Mouse (Mus musculus) hindbrain, embryonic 11.5 days (tissue): ENCODE measurements around the gene Ppp1ca. TPM values are rescaled to one million over a fixed set of nuclear protein-coding genes. Genes with fewer than 3 reads are reported as not detected.

Experiments
- ATAC-seq: fragments of 200-750 bp; cut with Nextera tagmentation; 2 replicates; pipeline ENCODE4 v1.8.0; 2017; ENCODE audit warnings: mild to moderate bottlenecking, moderate TSS enrichment, moderate library complexity; ENCODE audit not compliant: low FRiP score
- DNase-seq: peaks from one replicate; pipeline ENCODE4 v3.0.0-alpha.2; 2015; ENCODE audit warnings: low spot score
- H3K27ac ChIP-seq: fragments of 300-500 bp; sonication (generic); 2 replicates; pipeline ENCODE4 v1.5.1; 2014; ENCODE audit warnings: mild to moderate bottlenecking, low read depth, low read length
- H3K27me3 ChIP-seq: fragments of 300-500 bp; sonication (generic); 2 replicates; pipeline ENCODE4 v1.6.1; 2014; ENCODE audit warnings: mild to moderate bottlenecking, low read length, moderate library complexity, mixed read lengths; ENCODE audit not compliant: control insufficient read depth, insufficient read depth
- H3K36me3 ChIP-seq: fragments of 300-500 bp; sonication (generic); 2 replicates; pipeline ENCODE4 v1.6.1; 2014; ENCODE audit warnings: mild to moderate bottlenecking, low read length, moderate library complexity, mixed read lengths; ENCODE audit not compliant: control insufficient read depth, insufficient read depth
- H3K4me1 ChIP-seq: fragments of 300-500 bp; sonication (generic); replicated peaks from 2 replicates; pipeline ENCODE4 v1.6.1; 2014; ENCODE audit warnings: low read length, mixed read lengths; ENCODE audit not compliant: control insufficient read depth, insufficient read depth
- H3K4me2 ChIP-seq: fragments of 300-500 bp; sonication (generic); replicated peaks from 2 replicates; pipeline ENCODE4 v1.6.1; 2014; ENCODE audit warnings: mild to moderate bottlenecking, low read depth, low read length
- H3K4me3 ChIP-seq: fragments of 300-500 bp; sonication (generic); 2 replicates; pipeline ENCODE4 v1.5.1; 2014; ENCODE audit warnings: low read depth, low read length
- H3K9ac ChIP-seq: fragments of 300-500 bp; sonication (generic); 2 replicates; pipeline ENCODE4 v1.6.1; 2014; ENCODE audit warnings: low read depth, low read length
- H3K9me3 ChIP-seq: fragments of 300-500 bp; sonication (generic); 2 replicates; pipeline ENCODE4 v1.6.1; 2016; ENCODE audit warnings: low read length; ENCODE audit not compliant: control insufficient read depth
- WGBS: fragments of 180-500 bp; shearing (Covaris S2); extraction: QIAGEN DNeasy Blood & Tissue Kit; methylation state at CpG from one replicate; pipeline ENCODE4 v1.1.7; 2014; 5-methylcytosine and 5-hydroxymethylcytosine counted together
- polyA plus RNA-seq: library from polyadenylated mRNA; unstranded; fragments of >200 nt; fragmentation: Nextera tagmentation; extraction: Ambion mirVana; gene quantifications from 2 replicates; pipeline ENCODE4 v1.2.1, GENCODE M21; 2014

Gene Ppp1ca
- polyA plus RNA-seq, 1 experiment from 2014 or later: 868 TPM

- H3K4me2 ChIP-seq: no peak overlapping the region
- H3K27ac ChIP-seq: no peak overlapping the region
- 86% methylated on average over 12 of the region's 12 CpGs for WGBS
Measured at GRCm38 (mm10) chr19:4189051-4189620, 2.7 kb upstream of the Ppp1ca start.

DNA sequence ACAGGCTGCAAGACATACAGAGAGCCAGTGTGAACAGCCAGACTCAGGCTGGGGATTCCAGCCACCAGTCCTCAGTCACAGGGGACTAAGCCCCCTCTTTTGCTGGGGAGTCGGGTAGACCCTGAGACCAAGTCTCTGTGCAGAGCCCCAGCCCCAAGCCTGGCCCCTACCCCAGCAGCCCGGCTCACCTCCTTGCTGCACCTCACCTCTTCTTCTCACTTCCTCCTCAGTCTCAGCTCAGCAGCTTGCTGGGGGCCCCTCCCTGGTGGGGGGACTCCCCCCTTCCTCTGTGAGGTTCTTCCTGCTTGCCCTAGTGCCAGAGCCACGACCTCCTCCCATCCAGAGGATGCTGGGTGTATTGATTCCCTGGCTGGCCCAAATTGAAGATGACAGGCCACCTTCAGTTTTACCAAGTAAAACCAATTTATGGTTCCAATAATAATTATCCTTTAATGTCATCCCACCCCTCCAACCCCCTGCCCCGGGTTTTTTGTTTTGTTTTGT lies 982 bp upstream of the Ppp1ca start, which contains the start of gene Tbc1d10c:
TSS of gene Tbc1d10c (minus strand) at position 454 of the 504 bp plus-strand sequence.
- peak within 1 kb of the TSS; percentile 84 for H3K27ac ChIP-seq
- 74% methylated on average over 4 of the region's 4 CpGs for WGBS
- peaks cover 5% of the 10 kb centered on the region; the same call in 1 of the 2 replicates for H3K4me1 ChIP-seq
- H3K4me2 ChIP-seq: peak within 1 kb of the TSS; percentile 92
- H3K4me3 ChIP-seq: peak within 1 kb of the TSS; percentile 96
- peaks cover 11% of the 10 kb centered on the region for H3K36me3 ChIP-seq
- no peaks in the 10 kb centered on the region for H3K9me3 ChIP-seq
- H3K9ac ChIP-seq: peak within 1 kb of the TSS; percentile 98
- no peak for ATAC-seq
- DNase-seq: no peak
- no peaks in the 10 kb centered on the region for H3K27me3 ChIP-seq

More at GRCm38 (mm10) chr19:4189051-4189620, 2.7 kb upstream of the Ppp1ca start:
- Histone ChIP-seq H3K4me3 (no peak overlapping the region), H3K9ac (no peak overlapping the region), H3K27me3 (no peaks in the 10 kb centered on the region), H3K9me3 (no peaks in the 10 kb centered on the region), H3K4me1 (peaks cover 5% of the 10 kb centered on the region; the same call in 1 of the 2 replicates), H3K36me3 (peaks cover 2% of the 10 kb centered on the region; the same call in 1 of the 2 replicates)
- no peak for DNase-seq
- ATAC-seq: no peak

GRCm38 (mm10) chr19:4192251-4192985 lies 553 bp downstream of the Ppp1ca start:
- no peak; the same call in none of the 2 replicates for ATAC-seq

GRCm38 (mm10) chr19:4193129-4193528 lies 1.3 kb downstream of the Ppp1ca start:
- Histone ChIP-seq H3K4me3 (peak overlapping the region; percentile 96), H3K4me2 (peak overlapping the region; percentile 92), H3K27me3 (no peaks in the 10 kb centered on the region), H3K9ac (peak overlapping the region; percentile 98), H3K36me3 (peaks cover 11% of the 10 kb centered on the region), H3K4me1 (peaks cover 5% of the 10 kb centered on the region; the same call in 1 of the 2 replicates), H3K27ac (no peak overlapping the region), H3K9me3 (no peaks in the 10 kb centered on the region)
- 68% methylated on average over 6 of the region's 6 CpGs for WGBS
- ATAC-seq: no peak
- DNase-seq: no peak

More at GRCm38 (mm10) chr19:4192251-4192985, 553 bp downstream of the Ppp1ca start:
- H3K4me3 ChIP-seq: peak overlapping the region; percentile 96
- H3K4me1 ChIP-seq: peaks cover 5% of the 10 kb centered on the region; the same call in 1 of the 2 replicates
- WGBS: under 1% methylated on average over 31 of the region's 52 CpGs
- H3K9ac ChIP-seq: peak overlapping the region; percentile 98
- H3K27me3 ChIP-seq: no peaks in the 10 kb centered on the region
- no peaks in the 10 kb centered on the region for H3K9me3 ChIP-seq
- peaks cover 11% of the 10 kb centered on the region for H3K36me3 ChIP-seq
- H3K4me2 ChIP-seq: peak overlapping the region; percentile 92
- H3K27ac ChIP-seq: peak overlapping the region; percentile 84
- DNase-seq: peak; percentile 55

DNA sequence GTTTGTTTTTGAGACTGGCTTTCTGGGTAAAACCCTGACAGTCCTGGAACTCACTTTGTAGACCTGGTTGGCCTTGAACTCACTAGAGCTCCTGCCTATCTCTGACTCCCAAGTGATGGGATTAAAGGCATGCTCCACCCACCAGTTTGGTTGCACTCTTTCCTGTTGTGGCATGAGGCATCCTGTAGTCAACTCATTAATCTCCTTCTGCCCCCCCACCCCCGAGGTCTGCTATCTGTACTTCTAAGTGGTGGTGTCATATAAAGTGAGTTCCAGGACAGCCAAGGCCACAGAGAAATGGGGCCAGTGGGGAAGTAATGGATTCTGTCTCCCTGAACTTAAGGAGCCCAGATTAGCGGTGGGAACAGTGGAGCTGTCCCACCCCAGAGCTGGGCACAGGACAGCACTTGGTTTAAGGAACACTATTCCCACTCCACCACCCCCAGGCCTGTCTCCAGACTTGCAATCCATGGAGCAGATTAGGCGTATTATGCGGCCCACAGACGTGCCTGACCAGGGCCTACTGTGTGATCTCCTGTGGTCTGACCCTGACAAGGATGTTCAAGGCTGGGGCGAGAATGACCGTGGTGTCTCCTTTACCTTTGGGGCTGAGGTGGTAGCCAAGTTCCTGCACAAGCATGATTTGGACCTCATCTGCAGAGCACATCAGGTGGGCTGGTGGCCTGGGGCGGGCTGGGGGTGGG lies 2.3 kb downstream of the Ppp1ca start:
- Histone ChIP-seq H3K27ac (no peak overlapping the region), H3K36me3 (peaks cover 11% of the 10 kb centered on the region), H3K4me3 (no peak overlapping the region), H3K4me1 (peaks cover 5% of the 10 kb centered on the region; the same call in 1 of the 2 replicates), H3K9ac (no peak overlapping the region), H3K9me3 (no peaks in the 10 kb centered on the region), H3K27me3 (no peaks in the 10 kb centered on the region), H3K4me2 (no peak overlapping the region)
- WGBS: 86% methylated on average over 8 of the region's 8 CpGs
- ATAC-seq (no peak), DNase-seq (no peak)

GRCm38 (mm10) chr19:4194776-4195650 lies 3.1 kb downstream of the Ppp1ca start:
- H3K4me1 ChIP-seq: peaks cover 5% of the 10 kb centered on the region; the same call in 1 of the 2 replicates
- H3K27me3 ChIP-seq: no peaks in the 10 kb centered on the region
- H3K4me2 ChIP-seq: no peak overlapping the region
- no peaks in the 10 kb centered on the region for H3K9me3 ChIP-seq
- peaks cover 11% of the 10 kb centered on the region for H3K36me3 ChIP-seq
- no peak overlapping the region for H3K4me3 ChIP-seq
- DNase-seq (no peak), ATAC-seq (no peak)
- H3K9ac ChIP-seq: no peak overlapping the region
- no peak overlapping the region for H3K27ac ChIP-seq
- 86% methylated on average over 12 of the region's 12 CpGs for WGBS

DNA sequence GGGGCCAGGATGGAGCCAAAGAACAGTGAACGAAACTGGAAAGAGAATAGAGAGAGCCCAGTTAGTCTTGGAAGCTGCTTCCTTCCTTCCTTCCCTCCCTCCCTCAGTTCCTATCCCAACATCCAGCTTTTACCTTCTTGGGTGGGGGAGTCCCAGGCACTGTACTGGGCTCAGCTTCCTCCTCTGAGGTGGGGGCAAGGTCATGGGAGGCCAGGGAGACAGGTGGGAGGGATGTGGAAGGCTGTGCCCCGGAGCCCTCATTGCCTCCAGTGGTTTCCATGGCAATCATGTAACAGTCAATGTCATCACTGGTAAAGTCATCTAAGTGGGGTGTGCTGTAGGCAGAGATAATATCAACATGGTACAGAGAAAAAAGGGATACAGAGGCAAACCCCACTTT lies 4.2 kb downstream of the Ppp1ca start:
- H3K36me3 ChIP-seq: peaks cover 11% of the 10 kb centered on the region

DNA sequence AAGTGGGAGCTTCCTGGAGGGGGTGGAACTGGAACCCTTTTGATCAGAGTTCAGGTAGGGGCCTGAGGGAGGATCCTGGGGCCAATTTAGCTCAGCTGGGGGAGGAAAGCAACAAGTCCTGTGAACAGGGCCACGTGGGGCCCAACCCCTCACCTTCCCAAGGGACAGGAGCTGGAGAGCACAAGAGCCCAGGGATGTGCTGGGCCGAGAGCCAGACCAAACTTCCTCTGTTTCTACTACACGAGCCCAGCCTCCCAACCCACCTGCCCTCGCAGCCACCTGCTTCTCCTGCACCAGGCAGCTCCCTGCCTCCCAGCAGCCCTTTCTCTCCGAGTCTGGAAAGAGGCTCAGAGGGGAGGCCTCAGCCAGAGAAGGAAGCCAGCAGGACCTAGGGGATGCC lies 4.7 kb downstream of the Ppp1ca start:
- WGBS: 72% methylated on average over 5 of the region's 5 CpGs
- peaks cover 14% of the 10 kb centered on the region for H3K4me1 ChIP-seq
- no peaks in the 10 kb centered on the region for H3K9me3 ChIP-seq
- no peak overlapping the region for H3K9ac ChIP-seq
- H3K27me3 ChIP-seq: no peaks in the 10 kb centered on the region
- DNase-seq (no peak), ATAC-seq (no peak)
- H3K36me3 ChIP-seq: peaks cover 11% of the 10 kb centered on the region
- no peak overlapping the region for H3K27ac ChIP-seq
- no peak overlapping the region for H3K4me2 ChIP-seq
- H3K4me3 ChIP-seq: no peak overlapping the region

More for the DNA sequence above, 4.2 kb downstream of the Ppp1ca start:
- Histone ChIP-seq H3K27me3 (no peaks in the 10 kb centered on the region), H3K4me2 (no peak overlapping the region), H3K4me1 (peaks cover 14% of the 10 kb centered on the region), H3K9me3 (no peaks in the 10 kb centered on the region), H3K27ac (no peak overlapping the region), H3K4me3 (no peak overlapping the region), H3K9ac (no peak overlapping the region)
- 80% methylated on average over 2 of the region's 2 CpGs for WGBS
- no peak for DNase-seq
- no peak for ATAC-seq
